Mouse (Mus musculus) ES-CJ7 (cell line): ENCODE measurements around the gene Hoxa5.

Source experiments
- DNase-seq: peaks from one replicate; pipeline ENCODE4 v3.0.0; 2011; ENCODE audit warnings: low read depth, low spot score

Gene Hoxa5

DNA sequence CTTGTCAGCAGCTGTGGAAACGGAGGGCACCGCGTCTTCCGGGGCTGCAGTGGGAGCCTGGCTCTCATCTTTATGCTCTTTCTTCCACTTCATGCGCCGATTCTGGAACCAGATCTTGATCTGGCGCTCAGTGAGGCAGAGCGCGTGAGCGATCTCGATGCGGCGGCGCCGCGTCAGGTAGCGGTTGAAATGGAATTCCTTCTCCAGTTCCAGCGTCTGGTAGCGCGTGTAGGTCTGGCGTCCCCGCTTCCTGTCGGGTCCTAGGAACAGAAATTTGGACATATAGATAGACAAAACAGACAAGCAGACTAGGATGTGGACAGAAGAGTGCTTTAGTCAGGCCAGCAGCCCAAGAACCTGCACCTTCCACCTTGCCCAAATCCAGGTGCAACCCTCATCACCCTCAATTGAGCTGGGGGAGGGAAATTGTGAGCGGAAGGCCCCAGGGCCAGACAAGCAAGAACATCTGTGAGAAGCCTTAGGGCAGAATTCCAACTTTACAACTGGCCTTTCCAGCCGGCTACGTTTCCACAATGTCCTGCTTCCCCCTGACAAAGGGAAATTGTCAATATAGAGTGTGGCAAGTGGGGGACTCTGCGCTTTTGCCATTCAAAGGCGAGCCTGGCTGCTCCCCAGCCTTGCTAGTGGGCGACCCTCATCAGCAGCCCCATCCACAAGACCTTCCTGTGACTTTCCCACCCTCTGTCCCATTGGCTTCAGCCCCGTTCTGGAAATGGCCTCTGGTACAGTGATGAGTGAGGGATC lies 11.6 kb upstream of the Hoxa5 start:
- peak; percentile 48 for DNase-seq

DNA sequence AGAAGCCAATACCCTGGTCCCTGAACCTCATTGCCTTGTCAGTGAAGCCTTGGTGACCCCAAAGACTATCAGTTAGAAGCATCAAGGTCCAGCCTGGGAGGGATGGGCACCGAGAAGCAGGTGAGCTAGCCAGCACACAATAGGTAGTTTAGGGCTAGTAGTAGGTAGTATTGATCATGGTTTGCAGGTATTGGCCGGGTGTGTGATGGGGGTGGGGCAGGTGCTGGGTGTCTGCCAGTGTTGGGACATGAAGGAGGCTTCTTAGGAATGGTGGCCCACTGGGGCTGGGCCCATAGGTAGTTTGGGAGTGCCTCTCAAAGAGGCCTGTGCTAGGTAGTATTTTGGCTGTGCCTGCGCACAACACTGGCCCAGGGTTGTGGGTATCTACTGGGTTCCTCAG lies 10.7 kb upstream of the Hoxa5 start:
- DNase-seq: peak; percentile 20

DNA sequence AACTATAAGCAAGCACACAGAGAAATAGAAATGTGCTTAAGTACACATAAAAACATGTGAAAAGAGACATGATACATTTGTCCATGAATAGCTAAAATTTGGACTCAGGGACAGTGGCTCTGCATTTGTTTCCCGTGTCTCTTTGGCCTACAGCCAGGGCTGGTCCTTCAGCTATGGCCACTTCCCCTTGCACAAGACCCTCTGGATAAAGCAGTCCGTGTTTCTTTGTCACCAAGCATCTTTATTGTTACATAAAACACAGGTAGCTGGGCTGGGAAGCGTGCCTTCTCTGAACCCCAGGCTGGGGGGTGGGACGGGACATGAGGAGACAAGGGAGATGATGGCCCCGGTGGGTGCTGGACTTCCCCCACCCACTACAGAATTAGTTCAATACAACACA lies 9.9 kb upstream of the Hoxa5 start:
- DNase-seq: no peak

DNA sequence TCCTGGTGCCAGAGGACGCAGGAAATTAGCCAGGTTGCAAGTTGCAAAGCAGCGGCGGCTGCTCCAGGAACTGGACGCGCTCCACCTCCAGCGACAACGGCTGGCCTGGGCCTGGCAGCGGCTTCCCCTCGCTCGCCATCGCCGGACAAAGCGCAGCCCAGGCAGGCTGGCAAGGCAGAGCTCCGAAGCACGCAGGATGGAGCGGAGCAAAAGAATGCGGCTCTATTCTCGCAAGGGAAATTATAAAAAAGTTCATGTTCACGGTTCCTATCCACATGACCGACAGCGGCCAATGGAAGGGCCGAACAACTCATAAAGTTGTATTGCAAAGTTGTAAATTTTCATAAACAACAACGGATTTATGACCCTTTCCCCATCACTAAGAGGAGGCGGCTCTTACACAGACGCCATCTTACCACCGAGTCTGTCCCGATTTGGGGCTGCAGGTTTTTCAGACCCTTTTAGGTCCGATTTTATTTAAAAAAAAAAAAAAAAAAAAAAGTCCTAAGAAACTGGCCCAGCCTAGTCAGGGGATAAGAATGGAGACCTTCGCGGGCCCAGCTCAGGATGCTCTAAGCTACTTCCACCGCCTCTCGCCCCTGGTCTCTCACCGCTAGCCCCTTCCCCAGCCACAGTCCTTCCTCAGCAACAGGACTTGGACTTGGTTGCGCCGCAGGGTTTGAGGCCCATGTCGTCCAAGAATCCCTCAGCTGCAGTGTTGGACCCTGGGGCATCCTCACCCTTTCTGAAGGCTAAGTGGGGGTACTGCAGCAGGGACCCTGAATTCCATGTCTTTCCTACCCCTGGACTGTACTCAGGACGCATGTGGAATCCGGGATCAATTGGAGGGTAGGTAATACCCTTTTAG lies 9.0 kb upstream of the Hoxa5 start, which contains the start of the genes Hoxa3 and Gm28308:
Gene Hoxa3, minus strand, starts transcription at position 218 of the 868 bp plus-strand sequence.
Gene Gm28308, minus strand, starts transcription at position 221 of the 868 bp plus-strand sequence.
- DNase-seq: peak; percentile 28

DNA sequence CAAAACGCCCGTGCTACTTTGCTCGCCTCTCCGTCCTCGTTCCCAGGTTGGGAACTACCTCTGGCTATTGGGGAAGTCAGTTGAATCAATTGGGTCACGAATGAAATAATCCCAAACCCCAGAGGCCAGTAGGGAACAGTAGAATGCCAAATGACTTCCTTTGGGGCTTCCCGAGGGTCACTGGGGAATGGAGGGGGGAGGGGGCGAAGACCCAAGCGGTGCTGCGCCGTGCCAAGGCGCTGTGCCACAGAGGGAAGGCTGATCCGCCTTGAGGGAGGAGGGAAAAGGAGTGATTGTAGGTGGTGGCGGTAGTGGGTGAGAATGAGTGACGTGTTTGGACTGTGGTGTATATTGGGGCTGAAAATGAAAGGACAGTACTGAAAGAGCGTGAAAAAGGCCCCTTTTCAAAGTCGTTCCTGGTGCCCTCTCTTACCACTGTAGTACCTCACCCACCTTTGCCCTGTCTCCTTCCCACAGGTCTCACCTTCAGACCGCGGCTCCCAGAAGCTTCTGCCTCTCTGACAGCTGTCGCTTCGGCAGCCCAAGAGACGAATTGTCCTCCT lies 8.2 kb upstream of the Hoxa5 start:
- peak; percentile 43 for DNase-seq

DNA sequence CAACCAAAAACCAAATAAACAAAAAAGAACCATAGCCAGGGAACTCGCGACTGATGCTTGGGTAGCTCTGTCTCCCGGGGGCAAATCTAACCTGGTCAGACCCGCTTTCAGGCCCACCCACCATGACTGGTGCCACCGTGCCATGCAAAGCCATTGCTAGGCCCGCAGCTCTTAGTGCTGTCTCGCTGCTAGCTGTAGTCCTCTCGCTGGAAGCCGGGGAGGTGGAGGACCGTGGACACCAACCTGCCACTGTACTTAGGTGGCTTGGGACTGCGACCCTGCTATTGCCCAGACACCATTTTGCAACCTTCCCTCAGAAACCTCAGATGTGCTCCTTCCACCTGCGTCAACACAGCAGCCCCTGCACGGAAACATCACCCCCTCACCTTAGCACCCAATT lies 7.6 kb upstream of the Hoxa5 start:
- DNase-seq: peak; percentile 21

DNA sequence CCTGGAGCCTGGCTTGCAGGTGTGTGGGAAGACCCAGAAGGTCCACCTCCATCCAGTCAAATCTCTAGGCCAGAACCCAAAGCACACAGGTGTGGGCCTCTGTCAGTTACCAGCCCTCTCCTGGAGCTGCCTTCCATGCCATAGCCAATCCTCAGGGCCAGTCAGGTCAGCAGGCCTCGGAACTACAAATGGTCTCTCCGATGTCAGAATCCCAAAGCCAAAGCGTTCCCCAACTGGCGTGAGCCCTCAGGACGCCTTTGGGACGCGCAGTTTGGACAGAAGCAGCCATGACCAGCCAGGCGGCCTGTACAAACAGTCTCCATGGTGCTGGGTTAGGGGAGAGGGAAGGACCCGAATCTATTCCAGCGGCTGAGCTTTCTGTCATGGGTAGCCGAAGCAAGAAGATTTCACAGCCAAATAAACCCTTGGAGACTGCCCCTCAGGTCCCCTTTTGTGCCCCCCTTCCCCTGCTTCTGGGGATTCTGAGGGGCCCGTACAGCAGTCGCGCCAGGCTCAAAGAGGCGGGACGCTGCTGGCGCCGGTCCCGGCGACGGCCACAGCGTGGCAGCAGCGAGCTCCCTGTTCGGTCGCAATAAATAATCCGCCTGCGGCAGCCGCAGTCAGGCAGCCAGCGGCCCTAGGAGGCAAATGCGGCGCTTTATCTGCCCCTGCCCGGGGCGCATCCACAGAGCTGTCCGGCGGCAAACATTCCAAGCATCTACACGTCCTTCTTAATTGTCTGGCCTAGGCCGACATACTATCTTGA lies 7.0 kb upstream of the Hoxa5 start:
- DNase-seq: peak; percentile 81

DNA sequence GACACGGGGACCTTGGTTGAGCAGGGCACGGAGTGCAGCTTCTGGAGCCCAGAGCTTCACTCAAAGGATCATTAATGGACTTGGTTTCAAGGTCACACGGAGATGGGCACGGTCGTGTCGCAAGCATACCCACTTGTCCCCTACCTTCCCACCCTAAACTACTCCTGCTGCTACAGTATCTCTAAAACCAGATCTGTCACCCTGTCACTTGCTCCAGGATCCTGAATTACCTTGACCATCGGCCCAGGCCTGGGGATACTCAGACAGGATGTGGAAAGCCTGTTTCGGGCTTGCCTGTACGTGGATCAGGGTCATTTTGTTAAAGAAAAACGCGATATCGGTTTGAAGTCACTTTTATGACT lies 5.3 kb upstream of the Hoxa5 start:
- DNase-seq: no peak

DNA sequence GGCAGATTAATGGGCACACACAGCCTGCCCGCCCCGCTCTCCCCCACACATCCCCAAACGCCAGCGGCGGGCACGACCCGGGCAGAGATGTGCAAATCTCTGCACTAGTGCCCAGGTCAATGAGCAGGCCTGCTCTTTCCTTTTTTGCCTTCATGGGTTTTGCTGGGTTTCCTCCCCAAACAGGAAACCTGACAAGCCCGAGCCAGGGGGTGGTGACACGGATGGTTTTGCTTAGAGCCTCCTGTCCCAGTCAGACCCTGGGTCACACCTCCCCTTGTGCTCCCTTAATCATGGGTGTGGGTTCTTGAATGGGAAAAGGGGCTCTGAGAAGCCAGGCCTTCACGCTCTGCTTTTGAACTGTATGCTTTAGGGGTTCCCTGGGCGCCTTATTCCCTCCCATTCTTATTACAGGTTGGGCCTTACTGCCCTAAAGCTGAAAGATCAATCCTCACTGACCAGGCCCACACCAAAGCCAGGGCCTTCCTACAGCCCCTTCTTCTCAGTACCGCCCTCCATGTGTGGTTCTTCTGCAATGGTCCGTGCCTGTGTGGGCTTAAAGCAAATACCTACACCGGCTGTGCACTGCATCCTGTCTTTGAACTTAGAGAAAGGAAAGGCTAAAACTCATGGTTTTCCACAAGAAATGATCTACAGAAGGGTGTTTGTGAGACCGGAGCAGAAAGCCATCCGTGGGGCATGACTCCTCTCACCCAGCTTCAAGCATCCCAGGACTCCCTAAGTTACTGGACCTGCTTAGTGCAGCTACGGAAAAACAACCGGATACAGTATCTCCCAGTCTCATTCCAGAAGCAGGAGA lies 4.7 kb upstream of the Hoxa5 start:
- DNase-seq: peak; percentile 34

DNA sequence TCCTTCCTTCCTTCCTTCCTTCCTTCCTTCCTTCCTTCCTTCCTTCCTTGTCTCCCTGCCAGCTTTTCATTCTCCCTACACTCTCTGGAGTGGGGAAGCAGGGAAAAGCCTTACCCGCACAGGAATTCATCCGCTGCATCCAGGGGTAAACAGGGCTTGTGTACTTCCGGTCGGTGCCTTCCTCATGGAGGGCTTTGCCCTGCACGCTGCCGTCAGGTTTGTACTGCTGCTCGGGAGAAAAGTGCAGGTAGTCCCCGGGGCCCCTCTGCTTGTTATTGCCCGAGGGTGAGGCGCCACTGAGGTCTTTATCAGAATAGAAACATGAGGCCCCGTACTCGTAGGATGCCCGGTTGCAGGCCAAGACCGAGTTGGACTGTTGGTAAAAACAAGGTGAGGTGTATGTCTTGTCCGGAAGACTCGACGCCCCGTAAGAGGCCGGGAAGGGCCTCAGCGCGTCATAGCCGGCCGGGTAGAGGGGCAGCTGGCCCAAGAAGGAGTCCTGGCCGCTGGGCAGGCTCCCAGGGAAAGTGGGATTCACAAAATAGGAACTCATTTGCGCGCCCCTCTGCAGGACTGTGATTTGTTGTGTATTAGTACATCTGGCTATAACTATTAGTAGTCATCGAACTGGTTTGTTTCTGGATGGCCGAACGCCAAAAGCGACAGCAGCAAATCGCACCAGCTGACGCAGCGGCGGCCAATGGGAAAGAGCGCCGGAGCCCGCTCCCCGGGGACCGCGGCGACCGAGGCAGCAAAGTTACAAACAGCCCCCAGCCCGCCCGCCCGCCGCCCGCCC lies 3.9 kb upstream of the Hoxa5 start, which contains the start of gene Hoxa6:
Gene Hoxa6, minus strand, starts transcription at position 651 of the 796 bp plus-strand sequence.
- peak; percentile 47 for DNase-seq

DNA sequence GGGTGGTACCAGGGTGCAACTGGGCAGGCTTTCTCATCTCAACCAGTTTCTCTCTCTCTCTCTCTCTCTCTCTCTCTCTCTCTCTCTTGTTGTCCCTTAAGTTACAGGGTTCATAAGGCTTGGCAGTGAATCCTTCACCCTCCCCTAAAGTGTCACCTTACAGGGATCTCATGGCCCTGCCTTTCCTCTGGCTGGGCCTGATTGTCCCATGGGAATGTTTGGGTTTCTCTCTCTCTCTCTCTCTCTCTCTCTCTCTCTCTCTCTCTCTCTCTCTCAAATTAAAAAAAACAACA lies 3.2 kb upstream of the Hoxa5 start:
- no peak for DNase-seq

DNA sequence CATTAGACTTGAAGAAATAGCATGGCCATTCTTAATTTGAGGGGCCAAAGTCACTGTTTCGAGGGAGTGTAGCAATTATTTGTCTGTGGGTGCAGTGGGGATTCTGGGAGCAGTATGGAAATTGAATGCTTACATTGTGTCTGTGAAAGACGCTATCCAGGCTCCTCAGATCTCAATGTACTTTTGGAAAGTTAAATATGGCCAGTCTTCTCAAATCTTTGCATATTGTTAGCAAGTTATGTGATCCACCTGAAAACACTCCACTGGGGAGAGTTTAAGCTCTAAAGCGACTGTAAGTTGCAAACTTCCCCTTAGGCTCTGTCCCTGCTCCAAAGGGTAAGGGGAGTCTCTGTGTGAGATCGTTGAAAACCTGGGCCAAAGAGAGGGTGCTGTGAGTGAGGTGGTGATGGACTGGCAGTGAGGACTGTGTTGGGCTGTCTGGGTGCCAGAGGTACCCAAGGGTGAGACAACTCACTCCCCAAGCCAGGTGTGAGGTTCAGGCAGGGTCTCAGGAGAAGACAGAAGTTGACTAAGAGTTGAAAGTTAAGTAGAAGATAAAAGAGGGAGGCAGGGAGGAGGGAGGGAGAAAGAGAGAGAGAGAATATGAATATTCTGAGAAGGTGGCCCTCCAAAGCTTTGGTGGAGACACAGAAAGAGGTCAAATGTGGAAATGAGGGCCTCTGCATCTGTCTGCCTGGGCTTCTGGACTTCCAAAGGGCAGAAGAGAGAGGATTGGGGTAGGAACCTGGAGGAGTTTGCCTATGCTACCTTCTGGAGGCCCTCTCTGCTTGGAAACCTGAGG lies 2.7 kb upstream of the Hoxa5 start:
- DNase-seq: peak; percentile 58

DNA sequence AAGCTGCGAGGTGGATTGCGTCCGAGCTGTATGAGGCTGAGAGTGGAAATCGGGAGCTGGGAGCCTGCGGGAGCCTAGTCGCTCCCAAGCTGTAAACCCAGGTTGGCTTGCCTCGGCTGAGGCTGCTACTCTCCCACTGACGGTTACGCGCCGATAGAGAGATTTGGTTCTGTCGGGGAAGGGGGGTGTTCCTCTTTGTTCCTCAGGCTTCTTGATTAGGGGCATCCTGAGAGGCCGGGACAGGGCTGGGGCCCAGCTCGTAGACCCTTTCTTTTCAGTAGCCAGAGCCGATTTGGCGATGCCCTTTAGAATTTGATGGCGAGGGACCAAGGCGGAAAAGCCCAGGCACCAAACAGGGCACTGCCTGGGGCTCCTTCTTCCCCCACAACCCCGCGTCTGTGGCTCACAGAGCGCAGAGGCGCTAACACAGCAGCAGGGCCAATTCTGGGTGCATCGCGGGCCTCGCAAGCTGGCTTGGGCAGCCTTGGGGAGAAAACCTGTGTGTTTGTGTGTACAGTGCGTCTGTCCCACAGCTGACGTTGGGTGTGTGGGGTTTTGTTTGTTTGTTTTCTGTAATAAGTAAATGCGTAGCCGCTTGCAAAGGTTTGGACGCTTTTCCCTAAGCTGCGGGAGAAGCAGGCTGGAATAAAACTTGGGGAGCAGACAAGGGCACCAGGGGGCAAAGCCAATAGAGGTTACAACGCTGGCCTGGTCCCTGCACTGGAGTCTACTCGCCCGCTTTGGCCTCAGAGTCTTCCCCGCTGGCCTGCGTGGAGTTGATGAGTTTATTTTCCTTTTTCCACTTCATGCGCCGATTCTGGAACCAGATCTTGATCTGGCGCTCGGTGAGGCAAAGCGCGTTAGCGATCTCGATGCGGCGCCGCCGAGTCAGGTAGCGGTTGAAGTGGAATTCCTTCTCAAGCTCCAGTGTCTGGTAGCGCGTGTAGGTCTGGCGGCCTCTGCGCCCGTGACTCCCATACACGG lies 1.5 kb upstream of the Hoxa5 start:
- DNase-seq: peak; percentile 53

DNA sequence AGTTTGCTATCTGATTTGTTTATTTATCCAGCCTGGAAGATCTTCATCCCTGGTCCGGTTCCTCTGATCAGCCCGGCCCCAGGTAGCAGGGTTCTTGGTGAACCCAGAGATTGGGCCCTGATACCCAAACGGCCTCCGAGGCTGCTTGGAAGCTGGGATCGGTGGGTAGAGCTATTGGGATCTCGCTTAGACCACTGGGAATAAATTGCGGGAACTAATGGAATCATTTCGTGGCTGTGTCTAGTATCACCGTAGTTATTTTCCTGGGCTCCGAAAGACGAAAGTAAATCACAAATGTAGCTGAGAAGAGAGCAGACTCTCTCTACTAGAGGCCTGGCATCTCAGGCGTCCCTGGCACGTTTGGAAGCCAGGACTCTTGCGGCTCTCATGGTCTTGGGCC lies 834 bp upstream of the Hoxa5 start:
- no peak for DNase-seq

DNA sequence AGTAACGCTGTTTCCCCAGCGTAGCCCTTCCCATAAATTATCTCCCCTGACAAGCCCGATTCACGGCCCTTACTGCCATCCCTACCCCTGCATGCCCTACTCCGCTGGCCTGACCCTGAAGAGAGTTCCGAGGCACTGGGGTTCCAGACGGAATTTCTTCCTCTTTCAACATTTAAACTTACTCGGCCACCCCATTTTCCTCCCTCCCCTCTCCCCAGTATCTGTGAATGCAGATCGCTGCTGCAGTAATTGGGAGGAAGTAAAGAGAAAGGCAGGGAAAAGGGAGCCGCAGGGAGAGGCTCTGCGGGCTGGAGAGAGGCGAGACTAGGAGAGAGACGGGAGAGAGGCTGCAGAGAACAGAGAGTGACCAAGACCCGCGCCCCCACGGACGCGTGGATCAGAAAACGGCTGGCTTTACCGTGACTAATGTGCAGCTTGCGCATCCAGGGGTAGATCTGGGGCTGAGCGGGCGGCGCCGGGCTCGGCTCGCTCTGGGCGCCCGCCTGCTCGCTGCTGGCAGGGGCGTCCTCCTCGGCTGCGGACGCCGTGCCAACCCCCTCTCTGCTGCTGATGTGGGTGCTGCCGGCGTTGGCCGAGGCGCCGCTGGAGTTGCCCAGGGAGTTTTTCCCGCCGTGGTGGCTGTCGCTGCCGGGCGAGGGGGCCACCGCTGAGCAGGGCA lies 877 bp downstream of the Hoxa5 start:
- peak; percentile 86 for DNase-seq

DNA sequence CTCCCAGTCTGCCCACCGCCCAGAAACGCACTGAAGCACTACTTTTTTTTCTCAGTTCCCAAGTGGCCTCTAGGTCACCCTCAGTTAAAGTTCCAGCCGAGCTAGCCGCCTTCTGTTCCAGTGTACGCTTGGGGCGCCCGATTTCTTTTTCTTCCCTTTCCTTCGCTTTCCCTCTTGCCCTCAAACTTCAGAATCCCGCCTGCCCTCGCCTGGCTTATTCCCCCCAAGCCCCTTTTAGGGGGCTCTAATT lies 1.3 kb downstream of the Hoxa5 start:
- DNase-seq: peak; percentile 58

DNA sequence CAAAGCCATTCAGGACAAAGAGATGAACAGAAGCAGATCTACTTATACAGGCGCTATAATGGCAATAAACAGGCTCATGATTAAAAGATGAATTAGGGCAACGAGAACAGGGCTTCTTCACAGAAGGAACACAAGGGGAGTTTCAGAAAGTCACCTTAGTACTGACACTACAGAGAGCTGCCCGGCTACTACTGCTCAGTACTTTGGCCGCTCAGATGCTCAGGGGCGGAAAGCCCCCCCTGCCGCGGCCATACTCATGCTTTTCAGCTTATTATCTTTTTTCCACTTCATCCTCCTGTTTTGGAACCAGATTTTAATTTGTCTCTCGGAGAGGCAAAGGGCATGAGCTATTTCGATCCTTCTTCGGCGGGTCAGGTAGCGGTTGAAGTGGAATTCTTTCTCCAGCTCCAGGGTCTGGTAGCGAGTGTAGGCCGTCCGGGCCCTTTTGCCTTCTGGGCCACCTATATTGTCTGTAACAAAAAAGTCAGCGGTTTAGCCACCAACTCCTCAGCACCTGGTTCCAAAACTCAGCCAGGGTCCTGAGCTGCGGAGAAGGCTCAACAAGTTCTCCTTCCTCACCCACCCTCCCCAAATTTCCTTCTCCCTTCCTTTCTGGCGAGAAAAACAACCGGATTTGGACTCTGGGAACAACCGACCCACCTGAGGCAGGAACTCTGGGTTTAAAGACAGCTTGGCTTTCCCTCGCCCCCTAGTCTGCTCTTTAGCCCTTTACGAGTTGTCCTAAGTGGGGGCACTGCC lies 1.8 kb downstream of the Hoxa5 start:
- DNase-seq: peak; percentile 70
